Mouse (Mus musculus): Measurements from ENCODE around the gene A4gnt.

The A4gnt gene

DNA sequence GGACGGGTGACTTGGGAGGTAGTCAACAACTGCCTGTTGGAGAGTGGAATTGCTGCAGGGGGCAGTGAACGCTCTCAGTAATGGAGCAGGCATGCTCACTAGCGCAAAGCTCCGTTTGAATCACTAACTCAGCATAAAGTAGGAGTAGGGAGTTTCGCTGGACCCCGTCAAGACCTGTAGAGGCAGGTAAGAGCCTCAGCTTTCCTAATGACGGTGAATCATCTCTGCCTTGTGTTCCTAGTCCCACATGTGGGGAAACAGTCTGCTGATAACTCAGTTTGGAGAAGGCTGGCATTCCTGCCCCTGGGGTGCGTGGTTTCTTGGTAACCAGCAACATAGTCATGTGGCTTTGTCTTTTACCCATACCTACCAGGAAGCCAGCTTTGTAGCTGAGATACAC, 20.0 kb downstream of the A4gnt start:
- DNase-seq (ENCODE audit: low read depth, low spot score) = peak; percentile 30

DNA sequence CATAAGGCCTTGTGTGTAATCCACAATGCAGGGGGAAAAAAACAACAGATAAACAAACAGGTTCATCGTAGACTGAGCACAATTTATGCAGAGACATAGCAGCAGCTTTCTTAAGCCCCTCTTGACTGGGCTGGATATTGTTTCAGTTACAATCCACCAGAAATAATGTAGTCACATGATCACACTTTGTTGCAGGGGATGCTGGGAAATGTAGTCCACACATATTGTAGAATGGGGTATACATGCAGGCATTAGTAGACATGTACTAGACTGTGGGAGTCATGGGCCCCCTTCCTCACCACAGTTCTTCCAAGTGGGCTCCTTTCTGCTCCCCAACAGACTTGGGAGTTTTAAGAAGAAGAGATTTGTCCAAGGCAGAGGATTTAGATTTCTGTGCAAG, 24.5 kb downstream of the A4gnt start:
- DNase-seq (ENCODE audit: low read depth, low spot score) = no peak

DNA sequence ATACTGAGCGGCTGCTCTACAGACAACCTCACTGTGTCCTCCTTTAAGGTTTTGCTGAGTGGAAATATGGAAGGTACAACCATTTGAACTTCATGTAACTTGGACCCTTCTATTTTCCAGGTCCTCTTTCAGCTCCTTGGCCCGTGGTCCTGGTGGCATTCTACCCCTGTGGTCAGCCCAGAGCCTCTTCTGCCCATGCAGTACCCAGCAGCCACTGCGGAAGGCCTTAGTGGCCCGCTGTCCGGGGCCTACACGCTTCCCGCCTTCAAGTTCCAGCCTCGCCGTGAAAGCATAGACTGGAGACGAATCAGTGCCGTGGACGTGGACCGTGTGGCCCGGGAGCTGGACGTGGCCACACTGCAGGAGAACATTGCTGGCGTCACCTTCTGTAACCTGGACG, 24.9 kb downstream of the A4gnt start:
- no peak for DNase-seq (ENCODE audit: low read depth, low spot score)

DNA sequence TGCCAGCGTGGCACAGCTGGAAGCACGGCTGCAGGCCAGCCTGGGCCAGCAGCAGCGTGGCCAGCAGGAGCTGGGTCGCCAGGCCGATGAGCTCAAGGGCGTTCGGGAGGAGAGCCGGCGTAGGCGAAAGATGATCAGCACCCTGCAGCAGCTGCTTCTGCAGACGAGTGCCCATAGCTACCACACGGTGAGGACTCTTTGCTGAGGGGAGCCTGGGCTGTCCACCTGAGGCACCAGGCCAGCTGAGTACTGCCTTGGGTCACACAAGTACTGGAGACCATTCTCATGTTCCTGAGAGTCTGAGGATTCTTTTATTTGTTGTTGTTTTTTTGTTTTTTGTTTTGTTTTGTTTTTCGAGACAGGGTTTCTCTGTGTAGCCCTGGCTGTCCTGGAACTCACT, 25.4 kb downstream of the A4gnt start:
- no peak for DNase-seq (ENCODE audit: low read depth, low spot score)

DNA sequence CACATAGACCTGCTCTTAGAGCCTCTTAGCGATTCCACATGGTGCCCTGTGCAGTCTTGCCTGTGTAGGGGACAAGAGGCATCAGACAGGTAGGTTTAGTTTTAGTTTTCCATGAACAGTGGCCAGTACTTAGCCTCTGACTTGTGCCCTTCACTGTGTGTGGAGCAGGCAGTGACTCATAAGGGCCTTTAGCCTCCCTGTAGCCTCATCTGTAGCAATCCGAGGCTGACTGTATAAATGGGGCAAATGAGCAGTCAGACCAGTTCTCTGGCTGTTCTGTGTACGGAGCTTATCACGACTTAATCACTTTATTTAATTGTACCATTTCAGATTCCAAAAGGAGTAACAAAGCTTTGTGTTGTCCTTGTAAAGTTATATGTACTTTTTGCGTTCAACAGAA, 27.7 kb downstream of the A4gnt start:
- DNase-seq (ENCODE audit: low read depth, low spot score) = no peak

DNA sequence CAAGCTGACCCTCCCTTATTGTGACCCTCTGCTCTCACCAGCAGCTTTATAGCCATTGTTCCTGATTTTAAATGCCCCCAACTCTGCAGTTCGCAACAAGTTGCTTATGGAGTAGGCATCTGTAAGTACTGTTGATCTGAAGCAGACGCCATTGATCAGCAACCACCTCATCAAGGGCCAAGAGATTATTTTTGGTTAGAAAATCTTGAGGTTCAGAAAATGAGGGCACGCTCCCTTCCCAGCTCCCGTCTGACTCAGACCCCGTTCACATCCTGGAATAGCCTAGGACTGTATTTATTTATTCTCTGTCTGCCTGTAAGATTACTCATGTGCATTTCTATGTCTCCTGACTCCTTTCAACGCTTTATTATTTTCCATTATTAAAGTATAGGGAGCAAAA, 33.1 kb downstream of the A4gnt start:
- DNase-seq (ENCODE audit: low read depth, low spot score) = no peak

DNA sequence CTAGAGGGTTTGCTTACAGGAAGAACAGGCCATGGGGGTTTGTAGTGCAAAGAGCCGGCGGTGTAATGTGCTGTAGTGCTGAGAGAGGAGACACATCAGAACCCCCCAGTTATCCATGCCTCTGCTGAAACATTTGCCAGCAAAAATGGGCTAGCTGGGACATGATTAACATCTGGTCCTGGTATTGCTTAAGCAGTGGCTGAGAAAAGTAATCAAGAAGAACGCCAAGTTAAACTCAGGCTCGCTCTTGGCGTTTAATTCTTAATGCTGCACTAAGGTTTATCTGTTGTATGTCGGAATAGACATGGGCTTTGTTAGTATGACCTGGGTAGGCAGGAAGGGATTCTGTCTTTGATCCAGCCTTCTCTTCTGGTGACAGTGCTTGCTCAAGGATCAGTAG, 33.8 kb downstream of the A4gnt start:
- DNase-seq (ENCODE audit: low read depth, low spot score) = no peak

DNA sequence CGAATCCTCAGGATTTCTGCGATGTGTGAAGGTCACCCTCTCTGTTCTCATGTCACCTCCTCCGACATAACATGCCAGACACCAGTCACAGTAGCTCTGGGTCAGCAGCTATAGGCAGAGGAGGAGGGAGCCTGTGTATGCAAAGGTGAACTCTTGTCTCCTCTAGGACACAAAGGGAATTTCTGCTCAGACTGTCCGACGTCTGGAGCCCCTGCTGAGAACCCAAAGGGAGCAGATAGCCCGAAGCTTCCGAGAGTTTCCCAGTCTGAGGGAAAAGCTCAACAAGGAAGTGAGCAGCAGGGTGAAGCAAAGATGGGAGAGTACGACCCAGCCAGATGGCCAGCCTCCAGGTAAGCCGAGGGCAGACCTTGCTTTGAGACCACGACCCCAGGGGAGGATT, 48.5 kb downstream of the A4gnt start:
- DNase-seq (ENCODE audit: low read depth, low spot score) = no peak

DNA sequence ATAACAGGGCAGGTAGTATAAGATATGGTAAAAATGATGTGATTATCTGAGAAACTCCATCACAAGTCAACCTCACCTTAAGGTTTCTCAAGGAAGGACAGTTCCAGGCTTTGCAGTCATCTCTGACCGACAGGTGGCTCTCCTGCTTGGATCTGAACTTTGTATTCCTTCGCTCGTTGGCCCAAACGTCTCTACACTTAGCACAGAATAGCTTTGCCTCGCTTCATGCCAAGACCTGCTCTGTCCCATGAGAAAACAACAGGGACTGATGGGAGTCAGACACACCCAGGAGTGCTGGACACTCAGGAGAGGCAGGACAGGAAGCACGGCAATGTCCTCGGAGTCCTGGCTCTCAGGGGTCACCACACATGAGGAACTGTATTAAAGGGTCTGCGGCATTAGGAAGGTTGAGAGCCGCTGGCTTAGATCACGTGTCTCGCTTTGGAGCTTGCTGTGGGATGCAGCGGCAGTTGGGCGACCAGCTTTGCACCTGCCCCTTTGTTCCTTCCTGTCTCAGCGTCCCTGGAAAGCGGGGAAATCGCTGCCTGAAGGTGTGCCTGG, 49.4 kb downstream of the A4gnt start:
- DNase-seq (ENCODE audit: low read depth, low spot score) = no peak

DNA sequence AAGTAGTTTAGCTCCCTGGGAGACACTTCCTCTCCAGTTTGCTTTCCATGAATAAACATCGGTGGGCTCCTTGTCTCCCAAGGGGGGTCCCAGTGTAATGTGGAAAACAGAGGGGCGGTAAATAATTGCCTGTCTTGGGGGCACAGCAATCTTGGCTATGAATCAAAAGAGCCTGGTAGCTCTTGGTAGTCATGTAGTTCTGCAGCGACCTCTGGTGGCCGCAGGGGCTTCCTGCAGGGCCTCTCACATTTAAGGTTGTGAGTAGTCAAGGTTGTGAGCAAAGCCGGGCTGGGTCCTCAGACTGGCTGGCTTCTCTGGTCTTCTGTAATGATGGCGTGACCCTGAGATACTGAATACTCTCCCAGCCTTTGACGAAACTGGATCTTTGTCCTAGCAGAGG, 50.1 kb downstream of the A4gnt start:
- peak; percentile 84 for DNase-seq (ENCODE audit: low read depth, low spot score)

DNA sequence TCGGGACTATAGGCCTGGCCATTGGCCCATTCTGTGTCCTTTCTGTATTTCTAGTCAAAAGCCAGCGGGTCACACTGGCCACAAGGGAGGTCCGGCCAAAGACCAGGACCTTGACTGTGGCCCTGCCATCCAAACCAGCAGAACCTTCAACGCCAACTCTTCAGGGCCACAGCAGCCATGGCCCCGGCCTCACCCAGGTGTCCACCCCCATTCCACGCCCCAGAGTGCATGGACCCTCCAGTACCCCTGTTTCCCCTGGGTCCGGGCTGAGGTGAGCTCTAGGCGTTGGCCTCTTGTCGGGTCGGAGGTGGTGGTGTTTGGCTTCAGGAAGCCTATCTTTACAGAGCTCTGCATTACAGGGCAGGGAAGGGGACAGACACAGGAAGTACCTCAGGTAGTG, 50.6 kb downstream of the A4gnt start:
- no peak for DNase-seq (ENCODE audit: low read depth, low spot score)

DNA sequence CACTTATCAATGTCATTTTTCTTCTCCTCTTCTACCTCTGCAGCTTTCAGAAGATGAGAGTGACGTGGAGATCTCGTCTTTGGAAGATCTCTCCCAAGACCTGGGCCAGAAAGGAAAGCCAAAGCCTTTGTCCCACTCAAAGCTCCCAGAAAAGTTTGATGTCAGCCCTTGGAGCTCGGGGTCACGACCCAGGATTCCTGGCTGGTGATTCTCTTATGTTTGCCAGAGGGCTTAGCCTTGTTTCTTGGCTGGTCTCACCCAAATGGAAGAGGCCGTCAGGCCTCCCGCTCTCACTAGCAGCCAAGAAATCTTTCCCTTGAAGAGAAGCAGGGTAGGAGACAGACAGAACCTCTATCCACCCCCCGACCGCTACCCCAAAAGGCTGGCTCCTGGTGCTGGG, 55.3 kb downstream of the A4gnt start:
- no peak for DNase-seq (ENCODE audit: low read depth, low spot score)

DNA sequence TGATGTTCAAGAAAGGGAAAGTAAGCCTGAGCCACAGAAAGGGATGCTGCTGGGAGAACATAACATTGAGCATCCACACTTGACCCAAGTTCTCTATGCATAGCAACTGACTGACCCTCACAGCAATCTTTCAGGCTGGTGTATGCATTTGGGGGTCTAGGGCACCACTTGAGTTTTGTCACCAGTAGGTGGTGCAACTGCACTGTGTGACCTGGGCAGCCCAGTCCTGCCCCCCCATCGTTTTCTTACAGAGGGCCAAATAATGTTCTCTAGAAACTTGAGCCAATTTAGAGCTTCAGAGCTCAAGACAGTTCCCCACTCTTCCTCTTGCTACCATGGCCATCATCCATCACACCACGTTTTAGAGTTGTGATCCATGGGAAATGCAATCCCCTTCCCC, 59.3 kb downstream of the A4gnt start:
- DNase-seq (ENCODE audit: low read depth, low spot score) = no peak

All from mesoderm, embryonic 11.5 days (tissue).